Mouse (Mus musculus): Measurements from ENCODE around the gene Tubgcp2. TPM values are rescaled to one million over a fixed set of nuclear protein-coding genes. Genes with fewer than 3 reads are reported as not detected.

The Tubgcp2 gene
- polyA plus RNA-seq, 1 experiment, result 49.3 TPM

- Histone ChIP-seq H3K4me3 (ENCODE audit: insufficient read depth, low read length) (peak within 1 kb of the TSS; percentile 1; the same call in 1 of the 2 replicates), H3K27ac (ENCODE audit: insufficient read depth, low read length) (no peak within 1 kb of the TSS), H3K4me1 (ENCODE audit: control insufficient read depth, insufficient read depth, low read length) (no peaks in the 10 kb centered on the region)
- TF ChIP-seq POLR2A (IDR thresholded peaks at IDR 0.05; ENCODE audit: extremely low read depth, insufficient read depth, low read length), result no peak
- TF ChIP-seq CTCF (IDR thresholded peaks at IDR 0.05; ENCODE audit: extremely low read depth, insufficient read depth, low read length), result no peak
Measured at GRCm38 (mm10) chr7:140048361-140049114, 12.1 kb upstream of the Tubgcp2 start, which contains the start of gene Msx3. TSS of gene Msx3 (minus strand) at chr7:140049089.

DNA sequence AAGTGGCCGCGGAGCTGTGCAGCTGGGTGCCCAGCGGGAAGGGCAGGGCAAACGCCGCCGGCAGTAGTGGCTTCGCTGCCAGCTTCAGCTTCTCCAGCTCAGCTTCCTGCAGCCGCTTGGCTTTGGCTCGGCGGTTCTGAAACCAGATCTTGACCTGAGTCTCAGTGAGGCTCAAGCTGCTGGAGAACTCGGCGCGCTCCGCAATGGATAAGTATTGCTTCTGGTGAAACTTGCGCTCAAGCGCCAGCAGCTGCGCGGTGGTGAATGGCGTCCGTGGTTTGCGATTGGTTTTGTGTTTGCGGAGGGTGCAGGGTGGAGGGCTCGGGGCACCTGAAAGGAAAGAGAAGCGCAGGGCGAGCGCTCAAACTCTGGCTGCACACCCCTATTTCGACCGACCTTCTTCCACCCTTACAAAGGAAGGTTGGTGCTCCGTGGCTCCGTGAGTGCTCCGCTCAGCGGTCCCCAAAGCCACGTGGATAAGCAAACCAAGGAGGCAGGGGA lies 11.4 kb upstream of the Tubgcp2 start:
- TF ChIP-seq POLR2A (IDR thresholded peaks at IDR 0.05; ENCODE audit: extremely low read depth, insufficient read depth, low read length) (no peak), CTCF (IDR thresholded peaks at IDR 0.05; ENCODE audit: extremely low read depth, insufficient read depth, low read length) (no peak)
- Histone ChIP-seq H3K4me3 (ENCODE audit: insufficient read depth, low read length) (peak overlapping the region; percentile 1; the same call in 1 of the 2 replicates), H3K27ac (ENCODE audit: insufficient read depth, low read length) (no peak overlapping the region), H3K4me1 (ENCODE audit: control insufficient read depth, insufficient read depth, low read length) (no peaks in the 10 kb centered on the region)

GRCm38 (mm10) chr7:140045546-140045945 lies 9.1 kb upstream of the Tubgcp2 start:
- Histone ChIP-seq H3K27ac (ENCODE audit: insufficient read depth, low read length) (no peak overlapping the region), H3K4me1 (ENCODE audit: control insufficient read depth, insufficient read depth, low read length) (no peaks in the 10 kb centered on the region), H3K4me3 (ENCODE audit: insufficient read depth, low read length) (no peak overlapping the region)
- TF ChIP-seq POLR2A (IDR thresholded peaks at IDR 0.05; ENCODE audit: extremely low read depth, insufficient read depth, low read length) (no peak), CTCF (IDR thresholded peaks at IDR 0.05; ENCODE audit: extremely low read depth, insufficient read depth, low read length) (no peak)

- TF ChIP-seq POLR2A (IDR thresholded peaks at IDR 0.05; ENCODE audit: extremely low read depth, insufficient read depth, low read length) (no peak), CTCF (IDR thresholded peaks at IDR 0.05; ENCODE audit: extremely low read depth, insufficient read depth, low read length) (no peak)
- Histone ChIP-seq H3K4me1 (ENCODE audit: control insufficient read depth, insufficient read depth, low read length) (no peaks in the 10 kb centered on the region), H3K27ac (ENCODE audit: insufficient read depth, low read length) (no peak overlapping the region), H3K4me3 (ENCODE audit: insufficient read depth, low read length) (no peak overlapping the region)
Measured at GRCm38 (mm10) chr7:140042728-140043127, 6.3 kb upstream of the Tubgcp2 start.

- Histone ChIP-seq H3K4me3 (ENCODE audit: insufficient read depth, low read length) (peak overlapping the region; percentile 75), H3K27ac (ENCODE audit: insufficient read depth, low read length) (no peak overlapping the region), H3K4me1 (ENCODE audit: control insufficient read depth, insufficient read depth, low read length) (peaks cover 3% of the 10 kb centered on the region)
- TF ChIP-seq CTCF (IDR thresholded peaks at IDR 0.05; ENCODE audit: extremely low read depth, insufficient read depth, low read length) (no peak), POLR2A (IDR thresholded peaks at IDR 0.05; ENCODE audit: extremely low read depth, insufficient read depth, low read length) (no peak)
Measured at GRCm38 (mm10) chr7:140037171-140037555, 694 bp upstream of the Tubgcp2 start.

DNA sequence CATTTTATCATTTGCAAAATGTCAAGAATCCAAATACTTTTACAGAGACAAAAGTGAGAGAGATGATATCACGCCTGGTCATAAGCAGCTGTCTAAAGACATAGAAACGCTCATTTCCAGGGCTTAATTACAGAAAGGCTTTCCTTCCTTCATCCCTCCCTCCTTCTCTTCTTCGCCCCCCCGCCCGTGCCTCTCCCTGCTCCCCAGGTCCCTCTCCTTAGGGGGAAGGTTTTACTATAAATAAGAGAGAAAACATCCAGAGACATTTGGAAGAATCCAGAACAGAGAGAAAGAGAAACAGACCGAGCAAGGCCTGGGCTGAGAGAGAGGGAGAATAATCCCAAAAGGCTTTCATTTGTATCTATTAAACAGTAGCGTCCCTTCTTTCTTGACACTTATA lies 1.0 kb downstream of the Tubgcp2 start:
- TF ChIP-seq POLR2A (IDR thresholded peaks at IDR 0.05; ENCODE audit: extremely low read depth, insufficient read depth, low read length) (no peak), CTCF (IDR thresholded peaks at IDR 0.05; ENCODE audit: extremely low read depth, insufficient read depth, low read length) (no peak)
- peak overlapping the region; percentile 75 for H3K4me3 ChIP-seq (ENCODE audit: insufficient read depth, low read length)
- peaks cover 3% of the 10 kb centered on the region for H3K4me1 ChIP-seq (ENCODE audit: control insufficient read depth, insufficient read depth, low read length)
- H3K27ac ChIP-seq (ENCODE audit: insufficient read depth, low read length), result no peak overlapping the region

GRCm38 (mm10) chr7:140033386-140033785 lies 3.1 kb downstream of the Tubgcp2 start:
- Histone ChIP-seq H3K4me3 (ENCODE audit: insufficient read depth, low read length) (no peak overlapping the region), H3K4me1 (ENCODE audit: control insufficient read depth, insufficient read depth, low read length) (peaks cover 3% of the 10 kb centered on the region), H3K27ac (ENCODE audit: insufficient read depth, low read length) (no peak overlapping the region)
- no peak for TF ChIP-seq POLR2A (IDR thresholded peaks at IDR 0.05; ENCODE audit: extremely low read depth, insufficient read depth, low read length)
- no peak for TF ChIP-seq CTCF (IDR thresholded peaks at IDR 0.05; ENCODE audit: extremely low read depth, insufficient read depth, low read length)

DNA sequence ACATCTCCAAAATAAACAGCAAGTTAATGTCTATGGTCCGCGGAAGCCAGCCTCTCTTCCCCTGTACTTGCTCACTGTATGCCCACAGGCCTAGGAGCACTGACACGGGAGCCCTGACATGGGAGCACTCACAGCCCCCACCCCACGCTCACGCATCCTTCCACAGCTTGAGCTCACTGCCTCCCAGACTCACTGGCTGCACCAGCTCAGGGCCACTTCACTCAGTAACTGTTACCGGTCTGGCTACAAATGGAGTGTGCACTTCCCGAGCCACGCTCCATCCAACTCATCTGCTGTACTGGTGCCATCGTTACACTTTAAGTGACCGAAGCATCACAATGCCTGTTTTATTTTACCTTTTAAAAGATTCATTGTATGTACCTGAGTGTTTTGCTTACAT lies 4.1 kb downstream of the Tubgcp2 start:
- Histone ChIP-seq H3K27ac (ENCODE audit: insufficient read depth, low read length) (no peak overlapping the region), H3K4me1 (ENCODE audit: control insufficient read depth, insufficient read depth, low read length) (peaks cover 3% of the 10 kb centered on the region), H3K4me3 (ENCODE audit: insufficient read depth, low read length) (no peak overlapping the region)
- TF ChIP-seq POLR2A (IDR thresholded peaks at IDR 0.05; ENCODE audit: extremely low read depth, insufficient read depth, low read length), result no peak
- no peak for TF ChIP-seq CTCF (IDR thresholded peaks at IDR 0.05; ENCODE audit: extremely low read depth, insufficient read depth, low read length)

DNA sequence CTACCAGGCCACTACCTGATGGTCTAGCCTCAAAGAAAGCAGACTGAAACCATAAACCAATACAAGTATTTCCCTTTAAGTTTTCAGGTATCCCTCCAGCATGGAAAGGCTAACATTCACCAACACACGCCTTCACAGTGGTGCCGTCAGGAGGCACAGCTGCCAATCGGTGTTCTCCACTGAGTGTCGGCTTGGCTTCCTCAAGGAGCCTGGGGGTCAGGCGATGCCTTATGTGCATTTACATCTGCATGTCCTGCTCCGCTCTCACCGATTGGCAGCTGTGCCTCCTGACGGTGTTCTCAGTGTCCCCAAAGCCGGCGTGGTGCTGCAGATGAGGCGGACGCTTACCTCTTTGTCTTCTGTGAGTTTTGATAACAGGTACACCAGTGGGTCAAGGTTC lies 4.7 kb downstream of the Tubgcp2 start:
- Histone ChIP-seq H3K4me1 (ENCODE audit: control insufficient read depth, insufficient read depth, low read length) (no peaks in the 10 kb centered on the region), H3K4me3 (ENCODE audit: insufficient read depth, low read length) (no peak overlapping the region), H3K27ac (ENCODE audit: insufficient read depth, low read length) (no peak overlapping the region)
- TF ChIP-seq POLR2A (IDR thresholded peaks at IDR 0.05; ENCODE audit: extremely low read depth, insufficient read depth, low read length), result no peak
- no peak for TF ChIP-seq CTCF (IDR thresholded peaks at IDR 0.05; ENCODE audit: extremely low read depth, insufficient read depth, low read length)

GRCm38 (mm10) chr7:140011336-140011735 lies 25.1 kb downstream of the Tubgcp2 start:
- TF ChIP-seq CTCF (IDR thresholded peaks at IDR 0.05; ENCODE audit: extremely low read depth, insufficient read depth, low read length) (no peak), POLR2A (IDR thresholded peaks at IDR 0.05; ENCODE audit: extremely low read depth, insufficient read depth, low read length) (no peak)
- Histone ChIP-seq H3K4me3 (ENCODE audit: insufficient read depth, low read length) (no peak overlapping the region), H3K27ac (ENCODE audit: insufficient read depth, low read length) (no peak overlapping the region), H3K4me1 (ENCODE audit: control insufficient read depth, insufficient read depth, low read length) (no peaks in the 10 kb centered on the region)

All from cortical plate, adult 2 months (tissue).